Mouse (Mus musculus): ENCODE measurements at regions not wholly inside any gene's neighbourhood (a gene's known extent, or its start where the extent isn't known, plus 50 kb on each side); places are given as distances from the start of the nearest gene placed in this dataset.

- intact Hi-C loops (cut with DNase I) = no loop called here
- DNase-seq (ENCODE audit: low spot score in 2 of 2) = no peak
Measured at GRCm38 (mm10) chr8:10835054-10835453, 173.2 kb downstream of the Irs2 start.

GRCm38 (mm10) chr8:10831864-10832263, 176.4 kb downstream of the Irs2 start:
- intact Hi-C loops (cut with DNase I) = no loop called here
- no peak for DNase-seq (ENCODE audit: low spot score in 2 of 2)

- intact Hi-C loops (cut with DNase I) = no loop called here
- no peak for DNase-seq (ENCODE audit: low spot score in 2 of 2)
Measured at GRCm38 (mm10) chr8:10831277-10831676, 177.0 kb downstream of the Irs2 start.

- DNase-seq (ENCODE audit: low spot score in 2 of 2) = no peak
- intact Hi-C loops (cut with DNase I) = no loop called here
Measured at GRCm38 (mm10) chr8:10830835-10831234, 177.4 kb downstream of the Irs2 start.

- no peak for DNase-seq (ENCODE audit: low spot score in 2 of 2)
- intact Hi-C loops (cut with DNase I) = loop anchor here (5.0 to 10.0 kb wide), 2 partner anchors 179 to 394 kb away; partner anchors contain the start of gene Irs2
Measured at GRCm38 (mm10) chr8:10828580-10828979, 179.7 kb downstream of the Irs2 start.

GRCm38 (mm10) chr8:10827560-10827959, 180.7 kb downstream of the Irs2 start:
- DNase-seq (ENCODE audit: low spot score in 2 of 2) = peak in 1 of 2 experiments; percentile 20
- intact Hi-C loops (cut with DNase I) = loop anchor here (5.0 to 10.0 kb wide), 2 partner anchors 180 to 393 kb away; partner anchors contain the start of gene Irs2

GRCm38 (mm10) chr8:10825981-10826380, 182.3 kb downstream of the Irs2 start:
- intact Hi-C loops (cut with DNase I) = loop anchor here (5.0 to 10.0 kb wide), 2 partner anchors 181 to 391 kb away; partner anchors contain the start of gene Irs2

GRCm38 (mm10) chr8:10825192-10825926, 182.9 kb downstream of the Irs2 start:
- intact Hi-C loops (cut with DNase I) = loop anchor here (5.0 to 10.0 kb wide), 2 partner anchors 182 to 391 kb away; partner anchors contain the start of gene Irs2
- peak; percentile 21 to 43 for DNase-seq (ENCODE audit: low spot score in 2 of 2)

More at GRCm38 (mm10) chr8:10825981-10826380, 182.3 kb downstream of the Irs2 start:
- DNase-seq (ENCODE audit: low spot score in 2 of 2) = no peak

GRCm38 (mm10) chr8:10821901-10822300, 186.4 kb downstream of the Irs2 start:
- DNase-seq (ENCODE audit: low spot score in 2 of 2) = no peak
- intact Hi-C loops (cut with DNase I) = loop anchor here (10.0 kb wide), 1 partner anchor 387 kb away; no protein-coding TSS in a partner anchor

- DNase-seq (ENCODE audit: low spot score in 2 of 2) = no peak
Measured at GRCm38 (mm10) chr8:10814499-10814898, 193.8 kb downstream of the Irs2 start.

GRCm38 (mm10) chr8:10812060-10812670, 196.1 kb downstream of the Irs2 start:
- peak; percentile 77 to 84 for DNase-seq (ENCODE audit: low spot score in 2 of 2)
- intact Hi-C loops (cut with DNase I) = no loop called here

More at GRCm38 (mm10) chr8:10814499-10814898, 193.8 kb downstream of the Irs2 start:
- intact Hi-C loops (cut with DNase I) = no loop called here

- intact Hi-C loops (cut with DNase I) = no loop called here
- no peak for DNase-seq (ENCODE audit: low spot score in 2 of 2)
Measured at GRCm38 (mm10) chr8:10807040-10807439, 201.2 kb downstream of the Irs2 start.

GRCm38 (mm10) chr8:10805405-10806151, 202.7 kb downstream of the Irs2 start:
- intact Hi-C loops (cut with DNase I) = no loop called here
- DNase-seq (ENCODE audit: low spot score in 2 of 2) = no peak

GRCm38 (mm10) chr8:10804974-10805373, 203.3 kb downstream of the Irs2 start:
- intact Hi-C loops (cut with DNase I) = no loop called here
- no peak for DNase-seq (ENCODE audit: low spot score in 2 of 2)

- intact Hi-C loops (cut with DNase I) = no loop called here
Measured at GRCm38 (mm10) chr8:10802003-10802402, 206.3 kb downstream of the Irs2 start.

GRCm38 (mm10) chr8:10801580-10801979, 206.7 kb downstream of the Irs2 start:
- no peak for DNase-seq (ENCODE audit: low spot score in 2 of 2)
- intact Hi-C loops (cut with DNase I) = no loop called here

More at GRCm38 (mm10) chr8:10802003-10802402, 206.3 kb downstream of the Irs2 start:
- no peak for DNase-seq (ENCODE audit: low spot score in 2 of 2)

- intact Hi-C loops (cut with DNase I) = no loop called here
Measured at GRCm38 (mm10) chr8:10798444-10798843, 209.8 kb downstream of the Irs2 start.

GRCm38 (mm10) chr8:10794367-10795189, 213.7 kb downstream of the Irs2 start:
- intact Hi-C loops (cut with DNase I) = no loop called here
- DNase-seq (ENCODE audit: low spot score in 2 of 2) = no peak

More at GRCm38 (mm10) chr8:10798444-10798843, 209.8 kb downstream of the Irs2 start:
- DNase-seq (ENCODE audit: low spot score in 2 of 2) = no peak
